Mouse (Mus musculus): ENCODE measurements at regions not wholly inside any gene's neighbourhood (a gene's known extent, or its start where the extent isn't known, plus 50 kb on each side); places are given as distances from the start of the nearest gene placed in this dataset.

- no peak for TF ChIP-seq POLR2A (IDR thresholded peaks at IDR 0.05; ENCODE audit: low read depth, low read length)
- no peak for TF ChIP-seq CTCF (IDR thresholded peaks at IDR 0.05; ENCODE audit: extremely low read depth, insufficient read depth, insufficient read length, insufficient replicate concordance)
Measured at GRCm38 (mm10) chr10:17237918-17238850, 484.8 kb upstream of the Cited2 start.

Data from spleen, adult 2 months (tissue).